Mouse (Mus musculus) MEL (cell line): ENCODE results near the gene Cep85l. TPM values are rescaled to one million over a fixed set of nuclear protein-coding genes. Genes with fewer than 3 reads are reported as not detected.

ENCODE experiments used
- DNase-seq: peaks from one replicate; pipeline ENCODE4 v3.0.0; 2011; ENCODE audit warnings: low read depth, low spot score
- H3K27ac ChIP-seq: 2 replicates; pipeline ENCODE4 v1.5.1; 2012; ENCODE audit warnings: low read depth, mild to moderate bottlenecking, control low read depth, low read length, moderate library complexity; ENCODE audit not compliant: control insufficient read depth
- H3K27me3 ChIP-seq, 2 experiments: fragments of 150-350 bp in 1 of 2; sonication (generic) in 1 of 2; 2 replicates each; pipeline ENCODE4 v1.6.1; 2012; ENCODE audit warnings: low read length in 2 of 2, mild to moderate bottlenecking in 2 of 2, improper control_type of control experiment in 1 of 2, moderate library complexity in 1 of 2; ENCODE audit not compliant: insufficient read depth in 2 of 2, control insufficient read depth in 1 of 2
- H3K36me3 ChIP-seq, 2 experiments: 2 replicates each; pipeline ENCODE4 v1.6.1; 2012 to 2014; ENCODE audit warnings: low read length in 2 of 2, improper control_type of control experiment in 1 of 2, inconsistent platforms in 1 of 2, mild to moderate bottlenecking in 1 of 2; ENCODE audit not compliant: insufficient read depth in 2 of 2, control insufficient read depth in 1 of 2
- H3K4me1 ChIP-seq, 2 experiments: fragments of 150-350 bp in 1 of 2; sonication (generic) in 1 of 2; 2 replicates each; pipeline ENCODE4 v1.6.1; 2012; ENCODE audit warnings: low read length in 2 of 2, improper control_type of control experiment in 1 of 2, mild to moderate bottlenecking in 1 of 2; ENCODE audit not compliant: insufficient read depth in 2 of 2, control insufficient read depth in 1 of 2
- H3K4me3 ChIP-seq, 2 experiments: fragments of 150-350 bp in 1 of 2; sonication (generic) in 1 of 2; 2 replicates each; pipeline ENCODE4 v1.5.1; 2012; ENCODE audit warnings: low read depth in 2 of 2, low read length in 2 of 2, mild to moderate bottlenecking in 2 of 2, moderate library complexity in 2 of 2, control low read depth in 1 of 2, improper control_type of control experiment in 1 of 2; ENCODE audit not compliant: control insufficient read depth in 1 of 2, insufficient read depth in 1 of 2
- H3K79me2 ChIP-seq: 2 replicates; pipeline ENCODE4 v1.6.1; 2012; ENCODE audit warnings: mild to moderate bottlenecking, low read length, moderate library complexity; ENCODE audit not compliant: control insufficient read depth, poor library complexity, insufficient read depth
- H3K9ac ChIP-seq: 2 replicates; pipeline ENCODE4 v1.6.1; 2012; ENCODE audit warnings: low read depth, mild to moderate bottlenecking, control low read depth, low read length, moderate library complexity; ENCODE audit not compliant: control insufficient read depth, poor library complexity, severe bottlenecking
- H3K9me3 ChIP-seq: fragments of 150-350 bp; sonication (generic); replicated peaks from 2 replicates; pipeline ENCODE4 v1.6.1; 2012; ENCODE audit warnings: mild to moderate bottlenecking, low read length, improper control_type of control experiment, moderate library complexity; ENCODE audit not compliant: insufficient read depth
- CHD2 ChIP-seq: IDR thresholded peaks from 2 replicates; pipeline ENCODE4 v1.6.1; 2011; ENCODE audit warnings: low read length, improper control_type of control experiment
- ELF1 ChIP-seq: IDR thresholded peaks from 2 replicates; pipeline ENCODE4 v1.6.1; 2014; ENCODE audit warnings: low read depth, mild to moderate bottlenecking, inconsistent platforms, low read length, improper control_type of control experiment, moderate library complexity
- EP300 ChIP-seq, 2 experiments: IDR thresholded peaks; 2 replicates each; pipeline ENCODE4 v1.6.1; 2011; ENCODE audit warnings: improper control_type of control experiment in 2 of 2, low read length in 2 of 2, low read depth in 1 of 2, mild to moderate bottlenecking in 1 of 2
- ETS1 ChIP-seq: IDR thresholded peaks from 2 replicates; pipeline ENCODE4 v1.6.1; 2012; ENCODE audit warnings: low read depth, mild to moderate bottlenecking, inconsistent platforms, low read length, improper control_type of control experiment, moderate library complexity
- GATA1 ChIP-seq: IDR thresholded peaks from 2 replicates; pipeline ENCODE4 v1.6.1; 2011; ENCODE audit warnings: low read depth, low read length, improper control_type of control experiment
- MAX ChIP-seq: IDR thresholded peaks from 2 replicates; pipeline ENCODE4 v1.6.1; 2011; ENCODE audit warnings: low read length, improper control_type of control experiment
- MYC ChIP-seq: IDR thresholded peaks from 2 replicates; pipeline ENCODE4 v1.6.1; 2011; ENCODE audit warnings: low read depth, mild to moderate bottlenecking, low read length, improper control_type of control experiment, moderate library complexity
- RCOR1 ChIP-seq: IDR thresholded peaks from 2 replicates; pipeline ENCODE4 v1.6.1; 2012; ENCODE audit warnings: low read depth, mild to moderate bottlenecking, inconsistent platforms, low read length, improper control_type of control experiment
- SIN3A ChIP-seq: IDR thresholded peaks from 2 replicates; pipeline ENCODE4 v1.6.1; 2012; ENCODE audit warnings: low read length, improper control_type of control experiment, inconsistent platforms
- SMC3 ChIP-seq: IDR thresholded peaks from 2 replicates; pipeline ENCODE4 v1.6.1; 2011; ENCODE audit warnings: low read depth, low read length, improper control_type of control experiment
- TAL1 ChIP-seq: IDR thresholded peaks from 2 replicates; pipeline ENCODE4 v1.6.1; 2012; ENCODE audit warnings: mild to moderate bottlenecking, inconsistent platforms, low read length, moderate library complexity, mixed read lengths
- TCF12 ChIP-seq: IDR thresholded peaks from 2 replicates; pipeline ENCODE4 v1.6.1; 2014; ENCODE audit warnings: low read depth, mild to moderate bottlenecking, inconsistent platforms, low read length, improper control_type of control experiment, moderate library complexity
- UBTF ChIP-seq: IDR thresholded peaks from 2 replicates; pipeline ENCODE4 v1.6.1; 2012; ENCODE audit warnings: low read depth, mild to moderate bottlenecking, inconsistent platforms, low read length, improper control_type of control experiment, moderate library complexity, borderline replicate concordance; ENCODE audit not compliant: insufficient read depth
- ZC3H11A ChIP-seq: IDR thresholded peaks from 2 replicates; pipeline ENCODE4 v1.6.1; 2012; ENCODE audit warnings: low read depth, mild to moderate bottlenecking, inconsistent platforms, low read length, improper control_type of control experiment
- ZKSCAN1 ChIP-seq: IDR thresholded peaks from 2 replicates; pipeline ENCODE4 v1.6.1; 2012; ENCODE audit warnings: low read depth, mild to moderate bottlenecking, inconsistent platforms, low read length, improper control_type of control experiment, moderate library complexity
- polyA plus RNA-seq, 2 experiments: library from polyadenylated mRNA; stranded (reverse) in 1 of 2; unstranded in 1 of 2; fragments of >175 nt in 1 of 2; fragments of >200 nt in 1 of 2; gene quantifications; 2 replicates each; pipeline versions ENCODE4 v1.2.1 to v1.2.4; 2012; ENCODE audit warnings: low replicate concordance in 2 of 2, low read depth in 1 of 2; ENCODE audit not compliant: insufficient read length in 2 of 2, insufficient read depth in 1 of 2, missing spikeins in 1 of 2
- total RNA-seq: library from RNA; depleted of rRNA; stranded (reverse); fragments of 300-350 nt; gene quantifications from 2 replicates; pipeline ENCODE4 v1.2.3, GENCODE M21; 2012

The Cep85l gene
- total and polyA plus RNA-seq, 3 experiments, result 2.2 to 43.1 (median 3.0) TPM

DNA sequence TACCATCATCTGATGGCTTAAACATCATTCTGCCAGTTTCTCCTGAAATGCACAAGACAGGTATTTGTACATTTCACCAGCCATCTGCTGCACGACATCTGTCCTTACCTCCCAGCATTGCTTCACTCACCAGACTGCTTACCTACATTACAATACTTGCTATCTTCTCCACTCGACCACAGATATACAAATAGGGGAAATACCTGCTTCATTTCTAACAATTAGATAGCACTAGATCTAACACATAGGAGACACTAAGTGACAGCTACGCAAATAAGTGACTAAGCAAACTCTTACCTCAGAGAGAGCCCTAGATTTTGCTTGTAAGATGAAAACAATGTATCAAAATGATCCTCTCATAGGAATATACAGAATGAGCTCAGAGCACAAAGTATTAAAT is 26.1 kb downstream of the Cep85l start:
- H3K4me1 ChIP-seq, result peaks cover 0 to 8% of the 10 kb centered on the region in 2 experiments; a peak in 3 of 4 replicates
- no peaks in the 10 kb centered on the region for H3K9me3 ChIP-seq

DNA sequence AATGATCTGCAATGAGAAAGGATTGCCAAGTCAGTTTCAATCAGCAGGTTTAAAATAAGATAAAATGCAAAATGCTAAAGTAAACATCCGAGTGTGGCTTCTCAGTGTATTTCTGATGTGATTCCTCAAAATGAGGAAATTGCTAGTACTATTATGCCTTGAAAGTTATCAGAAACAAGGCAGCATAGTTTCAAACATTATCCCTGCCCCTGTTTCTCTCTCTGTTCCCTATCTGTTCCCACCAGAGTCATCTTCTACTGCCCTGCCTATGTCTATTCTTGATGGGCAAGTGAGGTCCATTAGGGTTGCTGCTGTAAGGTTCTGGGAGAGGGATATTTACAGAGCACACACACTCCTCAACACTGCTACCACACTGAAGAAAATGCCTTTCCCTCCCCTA is 30.5 kb downstream of the Cep85l start:
- Histone ChIP-seq H3K4me3 (no peak overlapping the region), H3K9me3 (no peaks in the 10 kb centered on the region), H3K36me3 (peaks cover 0 to 12% of the 10 kb centered on the region in 2 experiments; a peak in 2 of 4 replicates), H3K27me3 (no peaks in the 10 kb centered on the region), H3K27ac (peak overlapping the region; percentile 14; the same call in 1 of the 2 replicates), H3K4me1 (peaks cover 2 to 12% of the 10 kb centered on the region in 2 experiments), H3K79me2 (0 out of 2 replicates have a peak, but pooled peaks cover 1% of the 10 kb centered on the region), H3K9ac (no peak overlapping the region)
- peak; percentile 67 for DNase-seq
- TF ChIP-seq EP300 (IDR thresholded peaks at IDR 0.05; ENCODE audit: low read depth in 1 of 2, low read length in 2 of 2), result peak; percentile 80 to 89
- peak; percentile 84 for TF ChIP-seq TAL1
- peak; percentile 89 for TF ChIP-seq GATA1
- TF ChIP-seq ELF1, result no peak
- 0 out of 2 replicates have a peak, but pooled peaks have one; percentile 37 for TF ChIP-seq ETS1
- TF ChIP-seq MYC, result no peak
- TF ChIP-seq SIN3A, result 0 out of 2 replicates have a peak, but pooled peaks have one; percentile 28
- peak; percentile 7; the same call in 1 of the 2 replicates for TF ChIP-seq SMC3
- peak; percentile 81 for TF ChIP-seq TCF12
- TF ChIP-seq UBTF, result no peak
- TF ChIP-seq ZC3H11A, result no peak
- peak; percentile 71 for TF ChIP-seq RCOR1
- TF ChIP-seq ZKSCAN1, result no peak

More for the DNA sequence above, 26.1 kb downstream of the Cep85l start:
- no peak for TF ChIP-seq CHD2
- no peak for TF ChIP-seq MAX
- TF ChIP-seq RCOR1, result no peak
- TF ChIP-seq EP300 (IDR thresholded peaks at IDR 0.05; ENCODE audit: low read depth in 1 of 2, low read length in 2 of 2), result no peak
- no peak for DNase-seq
- Histone ChIP-seq H3K27ac (no peak overlapping the region), H3K9ac (no peak overlapping the region), H3K27me3 (no peaks in the 10 kb centered on the region), H3K36me3 (peaks cover 0 to 9% of the 10 kb centered on the region in 2 experiments; a peak in 2 of 4 replicates), H3K79me2 (0 out of 2 replicates have a peak, but pooled peaks cover 1% of the 10 kb centered on the region), H3K4me3 (no peak overlapping the region)
